Mouse (Mus musculus): ENCODE results near the gene Gm42715. TPM values are rescaled to one million over a fixed set of nuclear protein-coding genes. Genes with fewer than 3 reads are reported as not detected.

Gm42715 gene
- total RNA-seq (2014; fragmentation: Nextera tagmentation) (70.0 and 72.9 TPM in 2 replicates), total RNA-seq (2017) (4.5 and 5.0 TPM in 2 replicates), polyA plus RNA-seq (2012) (23.1 and 24.8 TPM in 2 replicates)

- TF ChIP-seq TAL1 (conservative IDR thresholded peaks at IDR 0.05; ENCODE audit: low read depth, low read length) (no peak), GATA2 (IDR thresholded peaks at IDR 0.05; ENCODE audit: borderline replicate concordance, low read depth, low read length) (no peak), CTCF (IDR thresholded peaks at IDR 0.05; ENCODE audit: low read depth, low read length) (no peak), POLR2AphosphoS5 (IDR thresholded peaks at IDR 0.05; ENCODE audit: insufficient replicate concordance, low read depth, low read length) (no peak), GATA1 (IDR thresholded peaks at IDR 0.05; ENCODE audit: borderline replicate concordance, low read length) (no peak)
- DNase-seq (ENCODE audit: low spot score) (no peak), ATAC-seq (ENCODE audit: extremely low read depth, insufficient number of reproducible peaks, low FRiP score, poor library complexity, severe bottlenecking) (no peak)
Measured at GRCm38 (mm10) chr7:127519284-127519683, at the start of gene Gm42715. Gene Gm42715 (plus strand): TSS chr7:127519584.

GRCm38 (mm10) chr7:127470011-127470715 lies 49.2 kb upstream of the Gm42715 start:
- ATAC-seq (ENCODE audit: extremely low read depth, insufficient number of reproducible peaks, low FRiP score, poor library complexity, severe bottlenecking): no peak
- Histone ChIP-seq H3K27me3 (ENCODE audit: insufficient read depth, low read length) (no peaks in the 10 kb centered on the region), H3K9me3 (replicated peaks) (peaks cover 13% of the 10 kb centered on the region), H3K4me1 (ENCODE audit: insufficient read depth, low read depth, low read length) (peaks cover 25% of the 10 kb centered on the region), H3K4me3 (ENCODE audit: low read depth, low read length) (peak overlapping the region; percentile 81), H3K36me3 (replicated peaks) (peaks cover 62% of the 10 kb centered on the region)
- TF ChIP-seq TAL1 (conservative IDR thresholded peaks at IDR 0.05; ENCODE audit: low read depth, low read length) (no peak), GATA1 (IDR thresholded peaks at IDR 0.05; ENCODE audit: borderline replicate concordance, low read length) (no peak), GATA2 (IDR thresholded peaks at IDR 0.05; ENCODE audit: borderline replicate concordance, low read depth, low read length) (no peak), POLR2AphosphoS5 (IDR thresholded peaks at IDR 0.05; ENCODE audit: insufficient replicate concordance, low read depth, low read length) (no peak), CTCF (IDR thresholded peaks at IDR 0.05; ENCODE audit: low read depth, low read length) (no peak)
- DNase-seq (ENCODE audit: low spot score): peak; percentile 29

More at GRCm38 (mm10) chr7:127519284-127519683, at the start of gene Gm42715:
- Histone ChIP-seq H3K4me3 (ENCODE audit: low read depth, low read length) (no peak within 1 kb of the TSS), H3K27me3 (ENCODE audit: insufficient read depth, low read length) (no peaks in the 10 kb centered on the region), H3K9me3 (replicated peaks) (no peaks in the 10 kb centered on the region), H3K4me1 (ENCODE audit: insufficient read depth, low read depth, low read length) (peaks cover 15% of the 10 kb centered on the region), H3K36me3 (replicated peaks) (peaks cover 90% of the 10 kb centered on the region)

- peak overlapping the region; percentile 81 for H3K4me3 ChIP-seq (ENCODE audit: low read depth, low read length)
- TF ChIP-seq CTCF (IDR thresholded peaks at IDR 0.05; ENCODE audit: low read depth, low read length) (no peak), GATA2 (IDR thresholded peaks at IDR 0.05; ENCODE audit: borderline replicate concordance, low read depth, low read length) (no peak), GATA1 (IDR thresholded peaks at IDR 0.05; ENCODE audit: borderline replicate concordance, low read length) (no peak), POLR2AphosphoS5 (IDR thresholded peaks at IDR 0.05; ENCODE audit: insufficient replicate concordance, low read depth, low read length) (no peak), TAL1 (conservative IDR thresholded peaks at IDR 0.05; ENCODE audit: low read depth, low read length) (no peak)
- H3K27me3 ChIP-seq (ENCODE audit: insufficient read depth, low read length): no peaks in the 10 kb centered on the region
- DNase-seq (ENCODE audit: low spot score) (peak; percentile 90), ATAC-seq (ENCODE audit: extremely low read depth, insufficient number of reproducible peaks, low FRiP score, poor library complexity, severe bottlenecking) (peak; percentile 86)
- peaks cover 33% of the 10 kb centered on the region for H3K4me1 ChIP-seq (ENCODE audit: insufficient read depth, low read depth, low read length)
- H3K9me3 ChIP-seq (replicated peaks): peaks cover 13% of the 10 kb centered on the region
- H3K36me3 ChIP-seq (replicated peaks): peaks cover 62% of the 10 kb centered on the region
Measured at GRCm38 (mm10) chr7:127470743-127471645, 48.4 kb upstream of the Gm42715 start.

- Histone ChIP-seq H3K4me3 (ENCODE audit: low read depth, low read length) (peak overlapping the region; percentile 81), H3K4me1 (ENCODE audit: insufficient read depth, low read depth, low read length) (peaks cover 39% of the 10 kb centered on the region), H3K27me3 (ENCODE audit: insufficient read depth, low read length) (no peaks in the 10 kb centered on the region), H3K9me3 (replicated peaks) (peaks cover 13% of the 10 kb centered on the region), H3K36me3 (replicated peaks) (peaks cover 65% of the 10 kb centered on the region)
- no peak for ATAC-seq (ENCODE audit: extremely low read depth, insufficient number of reproducible peaks, low FRiP score, poor library complexity, severe bottlenecking)
- DNase-seq (ENCODE audit: low spot score): peak; percentile 50
- no peak for TF ChIP-seq POLR2AphosphoS5 (IDR thresholded peaks at IDR 0.05; ENCODE audit: insufficient replicate concordance, low read depth, low read length)
- TF ChIP-seq GATA1 (IDR thresholded peaks at IDR 0.05; ENCODE audit: borderline replicate concordance, low read length): no peak
- no peak for TF ChIP-seq TAL1 (conservative IDR thresholded peaks at IDR 0.05; ENCODE audit: low read depth, low read length)
- no peak for TF ChIP-seq GATA2 (IDR thresholded peaks at IDR 0.05; ENCODE audit: borderline replicate concordance, low read depth, low read length)
- no peak for TF ChIP-seq CTCF (IDR thresholded peaks at IDR 0.05; ENCODE audit: low read depth, low read length)
Measured at GRCm38 (mm10) chr7:127471646-127472010, 47.8 kb upstream of the Gm42715 start.

- peaks cover 43% of the 10 kb centered on the region for H3K4me1 ChIP-seq (ENCODE audit: insufficient read depth, low read depth, low read length)
- H3K9me3 ChIP-seq (replicated peaks): peaks cover 13% of the 10 kb centered on the region
- peak overlapping the region; percentile 81 for H3K4me3 ChIP-seq (ENCODE audit: low read depth, low read length)
- TF ChIP-seq POLR2AphosphoS5 (IDR thresholded peaks at IDR 0.05; ENCODE audit: insufficient replicate concordance, low read depth, low read length) (no peak), GATA2 (IDR thresholded peaks at IDR 0.05; ENCODE audit: borderline replicate concordance, low read depth, low read length) (no peak), CTCF (IDR thresholded peaks at IDR 0.05; ENCODE audit: low read depth, low read length) (no peak), TAL1 (conservative IDR thresholded peaks at IDR 0.05; ENCODE audit: low read depth, low read length) (no peak), GATA1 (IDR thresholded peaks at IDR 0.05; ENCODE audit: borderline replicate concordance, low read length) (no peak)
- peaks cover 66% of the 10 kb centered on the region for H3K36me3 ChIP-seq (replicated peaks)
- no peak for DNase-seq (ENCODE audit: low spot score)
- H3K27me3 ChIP-seq (ENCODE audit: insufficient read depth, low read length): no peaks in the 10 kb centered on the region
- ATAC-seq (ENCODE audit: extremely low read depth, insufficient number of reproducible peaks, low FRiP score, poor library complexity, severe bottlenecking): no peak
Measured at GRCm38 (mm10) chr7:127472060-127472459, 47.3 kb upstream of the Gm42715 start.
